Mouse (Mus musculus) embryonic facial prominence, embryonic 12.5 days (tissue): ENCODE data around the gene Mdm4. TPM values are rescaled to one million over a fixed set of nuclear protein-coding genes. Genes with fewer than 3 reads are reported as not detected.
"Not testable (repeated sequence)": the region's sequence is repeated elsewhere in the genome, so short reads cannot be mapped to it uniquely, and the experiment has no call there.

Experiments used
- ATAC-seq: fragments of 200-750 bp; cut with Nextera tagmentation; 2 replicates; pipeline ENCODE4 v1.8.0; 2017; ENCODE audit not compliant: insufficient number of reproducible peaks, insufficient read depth, low FRiP score, low TSS enrichment
- H3K27ac ChIP-seq: fragments of 300-500 bp; sonication (generic); 2 replicates; pipeline ENCODE4 v1.5.1; 2016; ENCODE audit warnings: mild to moderate bottlenecking
- H3K27me3 ChIP-seq: fragments of 300-500 bp; sonication (generic); 2 replicates; pipeline ENCODE4 v1.6.1; 2016; ENCODE audit warnings: mild to moderate bottlenecking, moderate library complexity
- H3K36me3 ChIP-seq: fragments of 300-500 bp; sonication (generic); 2 replicates; pipeline ENCODE4 v1.6.1; 2016; ENCODE audit warnings: mild to moderate bottlenecking
- H3K4me1 ChIP-seq: fragments of 300-500 bp; sonication (generic); 2 replicates; pipeline ENCODE4 v1.6.1; 2016
- H3K4me2 ChIP-seq: fragments of 300-500 bp; sonication (generic); replicated peaks from 2 replicates; pipeline ENCODE4 v1.6.1; 2016; ENCODE audit warnings: mild to moderate bottlenecking, moderate library complexity
- H3K4me3 ChIP-seq: fragments of 300-500 bp; sonication (generic); 2 replicates; pipeline ENCODE4 v1.5.1; 2016; ENCODE audit warnings: mild to moderate bottlenecking
- H3K9ac ChIP-seq: fragments of 300-500 bp; sonication (generic); 2 replicates; pipeline ENCODE4 v1.6.1; 2016; ENCODE audit warnings: mild to moderate bottlenecking, moderate library complexity
- H3K9me3 ChIP-seq: fragments of 300-500 bp; sonication (generic); 2 replicates; pipeline ENCODE4 v1.6.1; 2016; ENCODE audit warnings: mild to moderate bottlenecking, moderate library complexity
- WGBS: fragments of 180-500 bp; shearing (Covaris S2); methylation state at CpG from one replicate; pipeline ENCODE4 v1.1.7; 2016; 5-methylcytosine and 5-hydroxymethylcytosine counted together
- polyA plus RNA-seq: library from polyadenylated mRNA; unstranded; fragments of >200 nt; fragmentation: Nextera tagmentation; extraction: Ambion mirVana; gene quantifications from 2 replicates; pipeline ENCODE4 v1.2.1, GENCODE M21; 2016

The Mdm4 gene
- polyA plus RNA-seq, 1 experiment from 2014 or later: 46.9 TPM

GRCm38 (mm10) chr1:133029744-133030143 is 617 bp downstream of the Mdm4 start:
- Histone ChIP-seq H3K27me3 (no peaks in the 10 kb centered on the region), H3K4me1 (peaks cover 7% of the 10 kb centered on the region; the same call in 1 of the 2 replicates), H3K9ac (no peak overlapping the region), H3K36me3 (no peaks in the 10 kb centered on the region), H3K4me3 (no peak overlapping the region), H3K27ac (no peak overlapping the region), H3K4me2 (no peak overlapping the region), H3K9me3 (no peaks in the 10 kb centered on the region)
- ATAC-seq: no peak
- WGBS: 60% methylated on average over 3 of the region's 3 CpGs

- H3K36me3 ChIP-seq: no peaks in the 10 kb centered on the region
- ATAC-seq: no peak
- H3K4me2 ChIP-seq: no peak overlapping the region
- no peak overlapping the region for H3K27ac ChIP-seq
- H3K9me3 ChIP-seq: no peaks in the 10 kb centered on the region
- H3K4me1 ChIP-seq: peaks cover 11% of the 10 kb centered on the region
- H3K9ac ChIP-seq: no peak overlapping the region
- WGBS: 29% methylated on average over 7 of the region's 7 CpGs
- H3K27me3 ChIP-seq: no peaks in the 10 kb centered on the region
- no peak overlapping the region for H3K4me3 ChIP-seq
Observed at GRCm38 (mm10) chr1:133027980-133028379, 2.4 kb downstream of the Mdm4 start.

GRCm38 (mm10) chr1:133027126-133027525 is 3.2 kb downstream of the Mdm4 start:
- Histone ChIP-seq H3K4me2 (no peak overlapping the region), H3K4me1 (peaks cover 8% of the 10 kb centered on the region; the same call in 1 of the 2 replicates), H3K9me3 (no peaks in the 10 kb centered on the region), H3K4me3 (no peak overlapping the region), H3K27me3 (no peaks in the 10 kb centered on the region), H3K27ac (no peak overlapping the region), H3K36me3 (no peaks in the 10 kb centered on the region), H3K9ac (no peak overlapping the region)
- ATAC-seq: no peak
- WGBS: 95% methylated on average over 2 of the region's 2 CpGs

GRCm38 (mm10) chr1:133025796-133026190 is 4.6 kb downstream of the Mdm4 start:
- Histone ChIP-seq H3K4me2 (peak overlapping the region; percentile 61), H3K4me3 (peak overlapping the region; percentile 84), H3K27ac (0 out of 2 replicates have a peak overlapping the region, but pooled peaks have one; percentile 92), H3K9ac (0 out of 2 replicates have a peak overlapping the region, but pooled peaks have one; percentile 92)
- not testable (repeated sequence) for H3K27me3 ChIP-seq, H3K9me3 ChIP-seq, H3K4me1 ChIP-seq, ATAC-seq, H3K36me3 ChIP-seq
- 37% methylated on average over 18 of the region's 23 CpGs for WGBS

- H3K36me3 ChIP-seq: no peaks in the 10 kb centered on the region
- peaks cover 11% of the 10 kb centered on the region; the same call in 1 of the 2 replicates for H3K4me1 ChIP-seq
- H3K4me2 ChIP-seq: peak overlapping the region; percentile 61
- H3K9ac ChIP-seq: peak overlapping the region; percentile 92
- no peaks in the 10 kb centered on the region for H3K9me3 ChIP-seq
- no peaks in the 10 kb centered on the region for H3K27me3 ChIP-seq
- peak overlapping the region; percentile 84 for H3K4me3 ChIP-seq
- H3K27ac ChIP-seq: peak overlapping the region; percentile 92
- WGBS: 1% methylated on average over 40 of the region's 40 CpGs
- peak; percentile 96 for ATAC-seq
Observed at GRCm38 (mm10) chr1:133025051-133025795, 5.1 kb downstream of the Mdm4 start.

- WGBS: 33% methylated on average over 7 of the region's 7 CpGs
- no peaks in the 10 kb centered on the region for H3K36me3 ChIP-seq
- no peak for ATAC-seq
- peak overlapping the region; percentile 92 for H3K9ac ChIP-seq
- H3K4me2 ChIP-seq: peak overlapping the region; percentile 61
- peak overlapping the region; percentile 84 for H3K4me3 ChIP-seq
- H3K27me3 ChIP-seq: no peaks in the 10 kb centered on the region
- no peak overlapping the region for H3K27ac ChIP-seq
- no peaks in the 10 kb centered on the region for H3K9me3 ChIP-seq
- H3K4me1 ChIP-seq: peaks cover 12% of the 10 kb centered on the region; the same call in 1 of the 2 replicates
Observed at GRCm38 (mm10) chr1:133024426-133024825, 5.9 kb downstream of the Mdm4 start.

GRCm38 (mm10) chr1:133023723-133024122 is 6.6 kb downstream of the Mdm4 start:
- not testable (repeated sequence) for ATAC-seq, H3K27ac ChIP-seq, H3K9ac ChIP-seq, H3K36me3 ChIP-seq, H3K9me3 ChIP-seq, H3K4me3 ChIP-seq, H3K27me3 ChIP-seq
- peaks cover 12% of the 10 kb centered on the region; the same call in 1 of the 2 replicates for H3K4me1 ChIP-seq
- 90% methylated on average over 3 of the region's 3 CpGs for WGBS
- peak overlapping the region; percentile 61 for H3K4me2 ChIP-seq

- H3K9me3 ChIP-seq, H3K27ac ChIP-seq, H3K9ac ChIP-seq, H3K27me3 ChIP-seq, H3K4me2 ChIP-seq, H3K4me3 ChIP-seq, ATAC-seq: not testable (repeated sequence)
- peaks cover 15% of the 10 kb centered on the region for H3K36me3 ChIP-seq
- WGBS: 97% methylated on average over 2 of the region's 2 CpGs
- H3K4me1 ChIP-seq: peaks cover 12% of the 10 kb centered on the region; the same call in 1 of the 2 replicates
Observed at GRCm38 (mm10) chr1:133021971-133022370, 8.4 kb downstream of the Mdm4 start.

- ATAC-seq: no peak
- H3K9me3 ChIP-seq: no peaks in the 10 kb centered on the region
- H3K4me3 ChIP-seq: no peak overlapping the region
- H3K27ac ChIP-seq: no peak overlapping the region
- no peak overlapping the region for H3K4me2 ChIP-seq
- peaks cover 15% of the 10 kb centered on the region for H3K36me3 ChIP-seq
- WGBS: 94% methylated on average over 7 of the region's 7 CpGs
- H3K27me3 ChIP-seq: no peaks in the 10 kb centered on the region
- H3K9ac ChIP-seq: no peak overlapping the region
- H3K4me1 ChIP-seq: peaks cover 12% of the 10 kb centered on the region; the same call in 1 of the 2 replicates
Observed at GRCm38 (mm10) chr1:133021391-133021790, 9.0 kb downstream of the Mdm4 start.

GRCm38 (mm10) chr1:133020137-133020894 is 10.0 kb downstream of the Mdm4 start:
- ATAC-seq: no peak
- WGBS: 62% methylated on average over 3 of the region's 3 CpGs
- peaks cover 15% of the 10 kb centered on the region for H3K36me3 ChIP-seq
- no peaks in the 10 kb centered on the region for H3K9me3 ChIP-seq
- H3K4me1 ChIP-seq: peaks cover 12% of the 10 kb centered on the region; the same call in 1 of the 2 replicates
- H3K4me3 ChIP-seq: no peak overlapping the region
- H3K9ac ChIP-seq: no peak overlapping the region
- no peak overlapping the region for H3K27ac ChIP-seq
- no peak overlapping the region for H3K4me2 ChIP-seq
- H3K27me3 ChIP-seq: no peaks in the 10 kb centered on the region

- H3K4me3 ChIP-seq: no peak overlapping the region
- H3K27me3 ChIP-seq: no peaks in the 10 kb centered on the region
- no peak overlapping the region for H3K9ac ChIP-seq
- no peak for ATAC-seq
- peaks cover 11% of the 10 kb centered on the region; the same call in 1 of the 2 replicates for H3K4me1 ChIP-seq
- H3K9me3 ChIP-seq: no peaks in the 10 kb centered on the region
- no peak overlapping the region for H3K4me2 ChIP-seq
- 0 out of 2 replicates have a peak overlapping the region, but pooled peaks have one; percentile 2 for H3K27ac ChIP-seq
- peaks cover 20% of the 10 kb centered on the region for H3K36me3 ChIP-seq
Observed at GRCm38 (mm10) chr1:133019312-133019711, 11.0 kb downstream of the Mdm4 start.
